Mouse (Mus musculus): ENCODE measurements around the gene Irx6. TPM values are rescaled to one million over a fixed set of nuclear protein-coding genes. Genes with fewer than 3 reads are reported as not detected.
A peak's percentile ranks its signal among the peaks of the same experiment; 100 is the strongest.

The Irx6 gene
- polyA plus RNA-seq, 1 experiment from 2014 or later: not detected

DNA sequence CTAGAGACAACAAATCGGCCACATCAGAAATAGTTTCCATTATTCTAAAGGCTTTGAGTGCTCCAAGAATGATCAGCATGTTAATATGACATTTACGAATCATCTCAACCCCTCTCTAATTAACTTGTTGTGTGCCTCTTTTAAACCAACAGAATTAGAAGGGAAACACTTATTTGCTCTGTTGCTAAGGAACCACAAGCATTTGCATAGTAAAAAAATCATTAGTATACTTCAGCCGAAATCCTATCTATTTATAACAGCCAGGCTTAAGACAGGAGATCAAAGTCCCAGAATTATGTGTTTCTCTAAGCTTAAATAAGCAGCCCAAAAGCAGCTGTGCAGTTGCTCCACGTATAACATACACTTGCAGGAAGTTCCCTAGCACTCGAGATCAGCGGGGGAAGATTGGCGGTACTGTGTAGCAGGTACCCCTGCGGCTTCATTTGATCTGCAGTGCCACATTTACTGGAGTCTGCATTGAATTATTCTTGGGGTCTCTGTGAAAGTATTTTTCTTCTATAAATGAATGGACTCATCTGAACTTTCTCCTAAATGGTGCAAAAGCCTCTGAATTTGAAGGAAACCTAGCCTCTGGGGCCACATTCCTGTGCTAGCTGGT is 25.9 kb downstream of the Irx6 start:
- no peak for DNase-seq
- 56% methylated on average over 8 of the region's 8 CpGs for WGBS
- TF ChIP-seq CTCF (IDR thresholded peaks at IDR 0.05; ENCODE audit: low read depth): no peak

DNA sequence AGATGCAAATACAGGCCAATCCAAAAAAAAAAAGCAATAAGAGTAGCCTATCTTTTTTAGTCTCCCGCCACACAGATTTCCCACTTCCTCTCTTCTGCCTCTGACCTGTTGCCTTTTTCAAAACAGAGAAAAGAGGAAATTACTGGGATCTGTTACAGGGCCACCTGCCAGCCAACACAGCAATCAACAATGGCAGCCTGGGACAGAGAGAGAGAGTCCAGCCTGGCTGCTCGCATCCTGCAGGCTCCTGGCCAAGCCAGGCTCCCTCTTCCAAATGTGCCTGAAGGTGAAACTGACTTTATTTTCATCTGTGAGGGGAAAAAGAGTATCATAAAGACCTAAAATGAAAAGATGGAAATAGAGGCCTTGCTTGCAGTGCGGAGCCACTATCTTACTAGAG is 29.3 kb downstream of the Irx6 start:
- no peak overlapping the region for H3K4me3 ChIP-seq (ENCODE audit: low read depth, low read length)
- no peak for DNase-seq
- no peaks in the 10 kb centered on the region for H3K9me3 ChIP-seq (ENCODE audit: low read depth, low read length)
- H3K27me3 ChIP-seq (ENCODE audit: insufficient read depth, low read length): no peaks in the 10 kb centered on the region
- H3K4me1 ChIP-seq (ENCODE audit: insufficient read depth): no peaks in the 10 kb centered on the region
- no peak overlapping the region for H3K27ac ChIP-seq (ENCODE audit: low read depth)
- no peak overlapping the region for H3K9ac ChIP-seq
- ATAC-seq (ENCODE audit: insufficient read depth): no peak
- no peaks in the 10 kb centered on the region for H3K36me3 ChIP-seq (ENCODE audit: insufficient read depth)
- WGBS: 71% methylated on average over 3 of the region's 3 CpGs
- TF ChIP-seq CTCF (IDR thresholded peaks at IDR 0.05; ENCODE audit: low read depth): no peak
- no peak overlapping the region for H3K4me2 ChIP-seq

More for the DNA sequence above, 25.9 kb downstream of the Irx6 start:
- no peak overlapping the region for H3K4me3 ChIP-seq (ENCODE audit: low read depth, low read length)
- no peak overlapping the region for H3K9ac ChIP-seq
- no peak overlapping the region for H3K4me2 ChIP-seq
- ATAC-seq (ENCODE audit: insufficient read depth): no peak
- no peak overlapping the region for H3K27ac ChIP-seq (ENCODE audit: low read depth)
- H3K4me1 ChIP-seq (ENCODE audit: insufficient read depth): no peaks in the 10 kb centered on the region
- H3K27me3 ChIP-seq (ENCODE audit: insufficient read depth, low read length): no peaks in the 10 kb centered on the region
- no peaks in the 10 kb centered on the region for H3K9me3 ChIP-seq (ENCODE audit: low read depth, low read length)
- no peaks in the 10 kb centered on the region for H3K36me3 ChIP-seq (ENCODE audit: insufficient read depth)

DNA sequence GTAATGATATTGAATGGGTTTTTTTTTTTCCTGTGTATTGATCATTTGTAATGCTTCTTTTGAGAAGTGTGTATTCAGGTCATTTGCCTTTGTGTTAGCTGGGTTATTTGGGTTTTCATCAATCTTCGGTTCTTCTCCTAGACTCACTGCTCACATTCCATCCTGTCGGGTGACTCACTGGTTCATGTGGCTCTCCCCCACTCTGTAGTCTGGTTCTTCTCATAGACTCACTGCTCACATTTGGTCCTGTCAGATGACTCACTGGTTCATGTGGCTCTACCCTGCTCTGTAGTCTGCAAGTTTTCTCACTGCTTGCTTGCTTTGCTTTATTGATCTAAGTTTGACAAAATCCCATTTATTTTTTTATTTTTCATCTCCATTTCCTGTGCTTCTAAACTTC is 32.2 kb downstream of the Irx6 start:
- Histone ChIP-seq H3K36me3 (ENCODE audit: insufficient read depth) (no peaks in the 10 kb centered on the region), H3K27me3 (ENCODE audit: insufficient read depth, low read length) (no peaks in the 10 kb centered on the region), H3K4me1 (ENCODE audit: insufficient read depth) (no peaks in the 10 kb centered on the region), H3K9ac (no peak overlapping the region), H3K4me2 (no peak overlapping the region), H3K27ac (ENCODE audit: low read depth) (no peak overlapping the region), H3K9me3 (ENCODE audit: low read depth, low read length) (no peaks in the 10 kb centered on the region; the same call in 1 of the 2 replicates), H3K4me3 (ENCODE audit: low read depth, low read length) (no peak overlapping the region)
- ATAC-seq (ENCODE audit: insufficient read depth) (no peak), DNase-seq (no peak)
- WGBS: 26% methylated on average over 2 of the region's 2 CpGs
- TF ChIP-seq CTCF (IDR thresholded peaks at IDR 0.05; ENCODE audit: low read depth): no peak

GRCm38 (mm10) chr8:92713286-92713685 is 39.2 kb downstream of the Irx6 start:
- no peak for TF ChIP-seq CTCF (IDR thresholded peaks at IDR 0.05; ENCODE audit: low read depth)
- ATAC-seq (ENCODE audit: insufficient read depth): no peak

GRCm38 (mm10) chr8:92717418-92717817 is 43.3 kb downstream of the Irx6 start:
- no peak for DNase-seq
- 81% methylated on average over 4 of the region's 4 CpGs for WGBS
- ATAC-seq (ENCODE audit: insufficient read depth): no peak

More at GRCm38 (mm10) chr8:92713286-92713685, 39.2 kb downstream of the Irx6 start:
- H3K4me2 ChIP-seq: no peak overlapping the region
- H3K27me3 ChIP-seq (ENCODE audit: insufficient read depth, low read length): no peaks in the 10 kb centered on the region
- no peaks in the 10 kb centered on the region for H3K4me1 ChIP-seq (ENCODE audit: insufficient read depth)
- no peak overlapping the region for H3K27ac ChIP-seq (ENCODE audit: low read depth)
- H3K4me3 ChIP-seq (ENCODE audit: low read depth, low read length): no peak overlapping the region
- no peaks in the 10 kb centered on the region for H3K36me3 ChIP-seq (ENCODE audit: insufficient read depth)
- WGBS: 79% methylated on average over 1 of the region's 1 CpGs
- no peak for DNase-seq
- H3K9me3 ChIP-seq (ENCODE audit: low read depth, low read length): no peaks in the 10 kb centered on the region; the same call in 1 of the 2 replicates
- H3K9ac ChIP-seq: no peak overlapping the region

DNA sequence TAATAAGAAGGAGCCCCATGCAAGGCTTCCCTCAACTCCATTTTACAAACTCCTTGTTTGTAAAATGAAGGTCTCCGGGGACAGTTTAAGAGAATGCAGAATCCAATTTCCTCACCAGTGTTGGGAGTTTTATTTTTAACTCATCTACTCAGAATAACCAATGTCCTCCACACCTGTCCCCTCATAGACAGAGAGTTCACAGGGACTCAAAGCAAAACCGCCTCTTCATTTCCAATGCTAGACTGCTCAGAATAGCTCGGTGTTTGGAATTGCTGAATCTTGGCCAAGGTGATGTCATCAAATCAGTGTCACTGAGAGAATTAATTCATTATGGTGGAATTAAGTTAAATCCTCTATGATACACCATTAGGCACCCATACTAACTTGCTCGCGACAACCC is 44.0 kb downstream of the Irx6 start:
- no peak overlapping the region for H3K27ac ChIP-seq (ENCODE audit: low read depth)
- WGBS: 77% methylated on average over 5 of the region's 5 CpGs
- H3K4me3 ChIP-seq (ENCODE audit: low read depth, low read length): no peak overlapping the region
- DNase-seq (no peak), ATAC-seq (ENCODE audit: insufficient read depth) (no peak)
- H3K9ac ChIP-seq: no peak overlapping the region
- H3K9me3 ChIP-seq (ENCODE audit: low read depth, low read length): no peaks in the 10 kb centered on the region
- no peak for TF ChIP-seq CTCF (IDR thresholded peaks at IDR 0.05; ENCODE audit: low read depth)
- H3K36me3 ChIP-seq (ENCODE audit: insufficient read depth): no peaks in the 10 kb centered on the region
- H3K4me1 ChIP-seq (ENCODE audit: insufficient read depth): no peaks in the 10 kb centered on the region
- H3K4me2 ChIP-seq: no peak overlapping the region
- peaks cover 5% of the 10 kb centered on the region; the same call in 1 of the 2 replicates for H3K27me3 ChIP-seq (ENCODE audit: insufficient read depth, low read length)

More at GRCm38 (mm10) chr8:92717418-92717817, 43.3 kb downstream of the Irx6 start:
- Histone ChIP-seq H3K4me2 (no peak overlapping the region), H3K27me3 (ENCODE audit: insufficient read depth, low read length) (peaks cover 5% of the 10 kb centered on the region; the same call in 1 of the 2 replicates), H3K27ac (ENCODE audit: low read depth) (no peak overlapping the region), H3K4me1 (ENCODE audit: insufficient read depth) (no peaks in the 10 kb centered on the region), H3K9ac (no peak overlapping the region), H3K4me3 (ENCODE audit: low read depth, low read length) (no peak overlapping the region), H3K9me3 (ENCODE audit: low read depth, low read length) (no peaks in the 10 kb centered on the region), H3K36me3 (ENCODE audit: insufficient read depth) (no peaks in the 10 kb centered on the region)
- TF ChIP-seq CTCF (IDR thresholded peaks at IDR 0.05; ENCODE audit: low read depth): no peak

GRCm38 (mm10) chr8:92721266-92721935 is 47.3 kb downstream of the Irx6 start:
- H3K9me3 ChIP-seq (ENCODE audit: low read depth, low read length): no peaks in the 10 kb centered on the region
- H3K4me3 ChIP-seq (ENCODE audit: low read depth, low read length): no peak overlapping the region
- no peak overlapping the region for H3K27ac ChIP-seq (ENCODE audit: low read depth)
- H3K9ac ChIP-seq: no peak overlapping the region
- ATAC-seq (ENCODE audit: insufficient read depth) (peak; percentile 83; the same call in 1 of the 2 replicates), DNase-seq (peak; percentile 88)
- no peak overlapping the region for H3K4me2 ChIP-seq
- H3K27me3 ChIP-seq (ENCODE audit: insufficient read depth, low read length): peaks cover 5% of the 10 kb centered on the region; the same call in 1 of the 2 replicates
- WGBS: 37% methylated on average over 12 of the region's 12 CpGs
- TF ChIP-seq CTCF (IDR thresholded peaks at IDR 0.05; ENCODE audit: low read depth): peak; percentile 80
- no peaks in the 10 kb centered on the region for H3K36me3 ChIP-seq (ENCODE audit: insufficient read depth)
- 0 out of 2 replicates have a peak, but pooled peaks cover 4% of the 10 kb centered on the region for H3K4me1 ChIP-seq (ENCODE audit: insufficient read depth)
